Mouse (Mus musculus): ENCODE data around the gene Gm43191.
A peak's percentile ranks its signal among the peaks of the same experiment; 100 is the strongest.

Gene Gm43191

GRCm38 (mm10) chr3:116631459-116631858 lies 49.6 kb downstream of the Gm43191 start:
- no peak for DNase-seq (ENCODE audit: extremely low spot score, low spot score)

DNA sequence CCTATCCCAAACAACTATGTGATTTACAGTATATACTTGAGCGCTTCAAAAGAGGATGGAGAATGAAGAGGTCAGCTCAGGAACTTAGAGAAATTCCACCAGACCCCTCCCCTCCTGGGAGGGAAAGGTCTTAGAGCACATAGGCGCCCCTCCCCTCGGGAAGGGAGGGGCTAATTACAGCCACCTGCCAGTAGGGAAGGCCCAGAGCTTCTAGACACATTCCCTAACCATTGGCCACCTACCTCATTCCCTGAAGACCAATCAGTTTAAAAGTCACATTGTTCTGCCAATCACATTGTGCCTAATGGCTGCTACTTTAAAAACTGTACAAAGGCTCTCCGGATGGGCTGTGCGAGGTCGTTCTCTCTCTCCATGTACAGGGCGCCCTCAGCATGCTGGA lies 58.4 kb downstream of the Gm43191 start:
- no peak for DNase-seq (ENCODE audit: extremely low spot score, low spot score)

- no peak for DNase-seq (ENCODE audit: extremely low spot score, low spot score)
Observed at GRCm38 (mm10) chr3:116620636-116621370, 60.3 kb downstream of the Gm43191 start.

DNA sequence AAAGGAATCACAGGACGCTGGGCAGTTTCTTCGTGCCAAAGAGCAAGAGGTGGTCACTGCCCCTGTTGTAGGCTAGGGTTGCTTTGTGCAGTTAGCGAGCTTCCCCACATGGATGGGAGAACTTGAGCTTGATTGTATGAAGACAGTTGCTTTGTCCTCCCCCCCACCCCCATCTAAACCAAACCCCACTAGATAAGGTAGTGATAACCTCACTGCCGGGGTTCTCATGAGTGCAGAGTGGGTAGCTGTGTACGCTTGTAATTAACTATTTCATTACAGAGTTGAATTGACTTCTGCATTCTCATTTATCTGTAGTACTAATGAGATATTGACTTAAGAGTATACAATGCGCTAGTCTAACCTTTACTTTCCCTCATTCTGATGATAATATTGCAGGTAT lies 62.2 kb downstream of the Gm43191 start:
- DNase-seq (ENCODE audit: extremely low spot score, low spot score) = no peak

DNA sequence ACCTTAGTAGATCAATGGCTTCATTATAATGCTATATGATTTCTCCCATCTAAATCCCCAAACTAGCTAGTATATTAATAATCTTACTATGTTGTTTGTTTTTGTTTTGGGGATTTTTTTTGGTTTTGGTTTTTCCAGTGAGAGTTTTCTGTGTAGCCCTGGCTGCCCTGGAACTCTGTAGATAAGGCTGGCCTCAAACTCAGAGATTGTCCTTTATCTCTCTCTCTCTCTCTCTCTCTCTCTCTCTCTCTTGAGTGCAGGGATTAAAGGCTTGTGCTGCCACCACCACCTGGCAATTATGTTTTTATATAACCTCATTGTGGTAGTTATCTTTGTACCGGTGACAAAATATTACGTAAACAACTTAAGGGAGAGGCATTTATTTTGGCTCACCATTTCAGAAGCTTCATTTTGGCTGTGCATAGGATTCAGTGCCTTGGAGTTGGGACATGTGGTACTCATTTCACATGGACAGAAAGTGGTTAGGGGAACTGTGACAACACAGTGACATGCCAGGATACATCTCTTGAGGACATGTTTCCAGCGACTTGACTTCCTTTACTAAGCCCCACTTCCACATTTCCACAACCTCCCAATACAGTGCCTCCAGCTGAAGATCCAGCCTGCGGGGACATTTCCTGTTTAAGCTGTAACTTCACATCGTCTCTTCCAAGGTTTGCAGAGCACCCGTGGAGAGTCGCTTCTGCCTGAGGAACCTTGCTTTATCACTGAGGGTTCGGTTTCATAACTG lies 65.6 kb downstream of the Gm43191 start:
- DNase-seq (ENCODE audit: extremely low spot score, low spot score) = no peak

- DNase-seq (ENCODE audit: extremely low spot score, low spot score) = no peak
Observed at GRCm38 (mm10) chr3:116614295-116614892, 66.7 kb downstream of the Gm43191 start, which contains the start of gene Trmt13. Gene Trmt13 (minus strand): TSS chr3:116614587.

DNA sequence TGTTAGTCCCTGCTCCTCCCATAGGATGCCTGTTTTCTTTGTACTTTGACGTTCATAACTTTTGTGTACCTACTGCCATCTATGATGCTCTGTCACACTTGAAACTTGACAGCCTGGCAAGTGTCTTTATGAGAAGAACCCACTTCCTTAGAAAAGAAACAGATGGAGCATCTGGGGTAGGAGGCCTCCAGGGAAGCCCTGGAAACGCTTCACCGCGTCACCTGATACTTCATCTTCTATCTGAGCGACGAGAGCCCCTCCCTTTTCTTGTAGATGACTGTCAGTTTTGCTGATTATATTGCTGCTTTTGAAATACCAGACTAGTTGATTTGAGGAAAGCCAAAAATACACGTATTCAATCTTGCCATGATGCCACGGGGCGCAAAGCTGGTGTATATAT lies 76.5 kb downstream of the Gm43191 start:
- no peak for DNase-seq (ENCODE audit: extremely low spot score, low spot score)

DNA sequence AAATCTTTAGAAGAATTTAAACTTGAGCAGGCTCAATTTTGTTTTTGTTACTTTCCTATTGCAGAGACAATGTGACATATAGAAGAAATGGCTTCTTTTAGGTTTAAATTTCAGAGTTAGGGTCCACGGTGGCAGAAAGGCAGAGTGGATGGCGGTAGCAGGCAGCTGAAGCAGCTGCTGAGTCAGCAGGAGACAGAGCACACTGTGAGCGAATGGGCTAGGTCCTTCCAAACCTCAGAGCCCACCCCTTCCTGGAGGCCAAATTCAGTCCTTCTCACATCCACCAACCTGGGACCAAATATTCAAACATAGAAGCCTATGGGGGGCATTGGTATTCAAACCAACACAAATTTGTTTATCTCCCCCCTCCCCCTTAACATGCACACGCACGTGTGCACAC lies 79.3 kb downstream of the Gm43191 start:
- DNase-seq (ENCODE audit: extremely low spot score, low spot score) = no peak

DNA sequence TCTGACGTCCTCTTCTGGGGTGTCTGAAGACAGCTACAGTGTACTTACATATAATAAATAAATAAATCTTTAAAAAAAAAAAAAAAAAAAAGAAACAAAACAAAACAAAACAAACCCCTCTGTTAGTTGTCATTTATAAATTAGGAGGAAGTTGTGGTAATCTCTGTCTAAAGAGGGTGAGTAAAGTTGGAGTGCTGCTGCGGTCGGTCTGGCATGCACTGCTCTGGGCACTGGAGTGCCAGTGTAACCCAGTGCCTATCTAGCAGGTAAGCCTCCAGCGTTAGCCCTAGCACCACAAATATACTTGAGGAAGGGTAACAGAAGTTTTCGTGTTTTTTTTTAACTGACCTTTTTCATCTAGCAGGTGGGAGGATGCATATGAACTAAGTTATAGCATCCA lies 80.1 kb downstream of the Gm43191 start:
- DNase-seq (ENCODE audit: extremely low spot score, low spot score) = no peak

GRCm38 (mm10) chr3:116599705-116600104 lies 81.4 kb downstream of the Gm43191 start:
- no peak for DNase-seq (ENCODE audit: extremely low spot score, low spot score)

GRCm38 (mm10) chr3:116595603-116595991 lies 85.5 kb downstream of the Gm43191 start:
- DNase-seq (ENCODE audit: extremely low spot score, low spot score) = no peak

DNA sequence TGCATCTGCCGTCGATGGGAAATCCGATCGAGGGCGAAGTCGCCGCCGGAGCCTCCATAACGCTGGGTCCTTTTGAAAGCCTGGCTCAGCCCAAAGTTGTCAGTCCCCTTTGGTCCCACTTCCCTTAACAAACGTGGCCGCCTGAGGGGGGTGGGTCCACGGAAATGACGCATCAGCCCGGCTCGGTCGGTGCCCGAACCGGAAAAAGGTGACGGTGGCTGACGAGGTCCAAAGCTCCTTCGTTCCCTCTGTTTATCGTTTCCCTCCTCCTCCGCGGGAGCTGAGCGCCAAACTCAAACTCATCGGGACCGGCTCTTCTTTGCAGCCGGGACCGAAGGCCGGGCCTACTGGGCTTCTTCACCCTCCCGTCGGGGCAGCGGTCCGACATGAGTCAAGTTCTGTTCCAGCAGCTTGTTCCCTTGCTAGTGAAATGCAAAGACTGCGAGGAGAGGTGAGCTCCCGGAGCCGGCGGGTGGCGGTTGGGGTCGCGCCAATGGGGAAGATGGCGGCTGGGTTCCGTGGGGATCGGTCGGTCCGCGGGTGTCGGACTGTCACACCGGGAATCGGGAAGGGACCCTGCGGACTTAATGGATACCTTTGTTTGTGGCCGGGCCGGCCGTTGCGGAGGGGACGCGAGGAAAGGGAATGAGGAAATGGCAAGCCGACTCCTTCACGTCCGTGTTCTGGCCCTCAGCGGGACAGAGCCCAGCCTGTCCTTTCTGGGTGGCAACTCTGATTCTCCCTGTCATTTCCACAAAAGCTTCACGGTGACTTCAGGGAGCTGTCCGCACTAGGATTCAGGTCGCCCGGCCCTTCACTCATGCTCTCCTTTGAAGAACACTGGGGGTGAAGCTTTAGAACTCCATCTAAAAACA lies 86.1 kb downstream of the Gm43191 start, which contains the start of gene Sass6:
Gene Sass6, plus strand, starts transcription at position 255 of the 875 bp plus-strand sequence.
- DNase-seq (ENCODE audit: extremely low spot score, low spot score) = peak; percentile 98

- DNase-seq (ENCODE audit: extremely low spot score, low spot score) = no peak
Observed at GRCm38 (mm10) chr3:116594076-116594727, 86.9 kb downstream of the Gm43191 start.

Measured in neural tube, embryonic 10.5 days (tissue).